Mouse (Mus musculus): ENCODE data around the gene Gm10306. TPM values are rescaled to one million over a fixed set of nuclear protein-coding genes. Genes with fewer than 3 reads are reported as not detected.
A peak's percentile ranks its signal among the peaks of the same experiment; 100 is the strongest.

The Gm10306 gene
- total and polyA plus RNA-seq, 3 experiments: 0.68 TPM; not detected in 2

- DNase-seq (ENCODE audit: extremely low read depth): no peak
- peaks cover 0 to 19% of the 10 kb centered on the region in 2 experiments; a peak in 3 of 4 replicates for H3K4me1 ChIP-seq (ENCODE audit: control insufficient read depth in 1 of 2, insufficient read depth in 2 of 2)
- H3K9ac ChIP-seq (ENCODE audit: insufficient read depth, low read depth): no peak overlapping the region
- TF ChIP-seq ZNF384 (IDR thresholded peaks at IDR 0.05; ENCODE audit: low read depth, low read length) (peak; percentile 74), BHLHE40 (IDR thresholded peaks at IDR 0.05; ENCODE audit: low read depth, low read length) (no peak)
- no peaks in the 10 kb centered on the region for H3K27me3 ChIP-seq (replicated peaks)
- dilution Hi-C loops (cut with MboI; ENCODE audit: extremely low pct_ligation_motif_present, extremely low pct_unique_long_range_greater_than_20kb, low sequenced_read_pairs) (no loop called here), in situ Hi-C loops (cut with MboI; ENCODE audit: low pct_ligation_motif_present, low pct_unique_long_range_greater_than_20kb, low sequenced_read_pairs) (no loop called here)
- H3K36me3 ChIP-seq (replicated peaks in 1 of 2; ENCODE audit: control insufficient read depth in 1 of 2, insufficient read depth in 1 of 2, low read length in 1 of 2): no peaks in the 10 kb centered on the region
- peak overlapping the region; percentile 81 for H3K4me2 ChIP-seq (ENCODE audit: insufficient read depth, low read depth, poor library complexity, severe bottlenecking)
- H3K4me3 ChIP-seq (replicated peaks in 1 of 3; ENCODE audit: low read depth in 2 of 3, low read length in 2 of 3, poor library complexity in 1 of 3): peak overlapping the region in 1 of 3 experiments; percentile 75
- H3K79me2 ChIP-seq (replicated peaks; ENCODE audit: control insufficient read depth, extremely low read depth, insufficient read depth, poor library complexity, severe bottlenecking): peaks cover 16% of the 10 kb centered on the region
- no peak overlapping the region for H3K27ac ChIP-seq (ENCODE audit: insufficient read depth, low read depth)
- no peaks in the 10 kb centered on the region for H3K9me3 ChIP-seq (replicated peaks; ENCODE audit: low read length)
Observed at GRCm38 (mm10) chr4:94554955-94555494, 1.3 kb upstream of the Gm10306 start.

GRCm38 (mm10) chr4:94557145-94557544, 799 bp downstream of the Gm10306 start:
- dilution Hi-C loops (cut with MboI; ENCODE audit: extremely low pct_ligation_motif_present, extremely low pct_unique_long_range_greater_than_20kb, low sequenced_read_pairs): no loop called here
- Histone ChIP-seq H3K36me3 (replicated peaks in 1 of 2; ENCODE audit: control insufficient read depth in 1 of 2, insufficient read depth in 1 of 2, low read length in 1 of 2) (peaks cover 0 to 5% of the 10 kb centered on the region in 2 experiments), H3K79me2 (replicated peaks; ENCODE audit: control insufficient read depth, extremely low read depth, insufficient read depth, poor library complexity, severe bottlenecking) (peaks cover 16% of the 10 kb centered on the region), H3K27ac (ENCODE audit: insufficient read depth, low read depth) (no peak overlapping the region), H3K4me1 (ENCODE audit: control insufficient read depth in 1 of 2, insufficient read depth in 2 of 2) (peaks cover 0 to 11% of the 10 kb centered on the region in 2 experiments; a peak in 3 of 4 replicates), H3K4me2 (ENCODE audit: insufficient read depth, low read depth, poor library complexity, severe bottlenecking) (peak overlapping the region; percentile 45; the same call in 1 of the 2 replicates), H3K4me3 (replicated peaks in 1 of 3; ENCODE audit: low read depth in 2 of 3, low read length in 2 of 3, poor library complexity in 1 of 3) (peak overlapping the region in 2 of 3 experiments; percentile 75 to 99), H3K27me3 (replicated peaks) (no peaks in the 10 kb centered on the region), H3K9me3 (replicated peaks; ENCODE audit: low read length) (no peaks in the 10 kb centered on the region), H3K9ac (ENCODE audit: insufficient read depth, low read depth) (no peak overlapping the region)
- in situ Hi-C loops (cut with MboI; ENCODE audit: low pct_ligation_motif_present, low pct_unique_long_range_greater_than_20kb, low sequenced_read_pairs): no loop called here
- TF ChIP-seq CHD1 (IDR thresholded peaks at IDR 0.05; ENCODE audit: low read depth, low read length): no peak
- no peak for TF ChIP-seq TCF12 (IDR thresholded peaks at IDR 0.05; ENCODE audit: low read depth, low read length)
- TF ChIP-seq MAZ (IDR thresholded peaks at IDR 0.05; ENCODE audit: low read depth, low read length): no peak
- no peak for TF ChIP-seq GABPA (IDR thresholded peaks at IDR 0.05; ENCODE audit: insufficient replicate concordance, low read depth, low read length)
- no peak for TF ChIP-seq JUND (conservative IDR thresholded peaks at IDR 0.05; ENCODE audit: low read depth, low read length)
- TF ChIP-seq CTCF (conservative IDR thresholded peaks at IDR 0.05 in 1 of 2, IDR thresholded peaks at IDR 0.05 in 1 of 2; ENCODE audit: low read depth in 2 of 2, low read length in 2 of 2): no peak
- TF ChIP-seq POLR2A (IDR thresholded peaks at IDR 0.05; ENCODE audit: low read depth, low read length): no peak
- TF ChIP-seq USF1 (IDR thresholded peaks at IDR 0.05; ENCODE audit: low read depth, low read length): no peak
- TF ChIP-seq ELF1 (IDR thresholded peaks at IDR 0.05; ENCODE audit: low read depth, low read length): no peak
- TF ChIP-seq ZC3H11A (IDR thresholded peaks at IDR 0.05; ENCODE audit: low read depth, low read length): no peak
- no peak for DNase-seq (ENCODE audit: extremely low read depth)

- DNase-seq (ENCODE audit: extremely low read depth): no peak
- no peaks in the 10 kb centered on the region for H3K9me3 ChIP-seq (replicated peaks; ENCODE audit: low read length)
- H3K36me3 ChIP-seq (replicated peaks in 1 of 2; ENCODE audit: control insufficient read depth in 1 of 2, insufficient read depth in 1 of 2, low read length in 1 of 2): peaks cover 0 to 5% of the 10 kb centered on the region in 2 experiments
- in situ Hi-C loops (cut with MboI; ENCODE audit: low pct_ligation_motif_present, low pct_unique_long_range_greater_than_20kb, low sequenced_read_pairs): no loop called here
- no peak overlapping the region for H3K4me2 ChIP-seq (ENCODE audit: insufficient read depth, low read depth, poor library complexity, severe bottlenecking)
- peaks cover 16% of the 10 kb centered on the region for H3K79me2 ChIP-seq (replicated peaks; ENCODE audit: control insufficient read depth, extremely low read depth, insufficient read depth, poor library complexity, severe bottlenecking)
- H3K27ac ChIP-seq (ENCODE audit: insufficient read depth, low read depth): no peak overlapping the region
- TF ChIP-seq GABPA (IDR thresholded peaks at IDR 0.05; ENCODE audit: insufficient replicate concordance, low read depth, low read length) (no peak), KAT2A (IDR thresholded peaks at IDR 0.05; ENCODE audit: insufficient replicate concordance, low read length) (no peak), NRF1 (IDR thresholded peaks at IDR 0.05; ENCODE audit: low read depth, low read length) (no peak), ZMIZ1 (IDR thresholded peaks at IDR 0.05; ENCODE audit: low read depth, low read length) (no peak), TBP (conservative IDR thresholded peaks at IDR 0.05; ENCODE audit: low read depth, low read length) (no peak), MXI1 (IDR thresholded peaks at IDR 0.05; ENCODE audit: low read depth, low read length) (no peak)
- H3K4me1 ChIP-seq (ENCODE audit: control insufficient read depth in 1 of 2, insufficient read depth in 2 of 2): peaks cover 0 to 11% of the 10 kb centered on the region in 2 experiments; a peak in 3 of 4 replicates
- no peak overlapping the region for H3K4me3 ChIP-seq (replicated peaks in 1 of 3; ENCODE audit: low read depth in 2 of 3, low read length in 2 of 3, poor library complexity in 1 of 3)
- no peaks in the 10 kb centered on the region for H3K27me3 ChIP-seq (replicated peaks)
- H3K9ac ChIP-seq (ENCODE audit: insufficient read depth, low read depth): no peak overlapping the region
- dilution Hi-C loops (cut with MboI; ENCODE audit: extremely low pct_ligation_motif_present, extremely low pct_unique_long_range_greater_than_20kb, low sequenced_read_pairs): no loop called here
Observed at GRCm38 (mm10) chr4:94559266-94559665, 2.9 kb downstream of the Gm10306 start.
